Mouse (Mus musculus) brain, embryonic 14.5 days (tissue): Measurements from ENCODE around the gene Lipt2.

Experiments used
- CTCF ChIP-seq: fragments of 200-500 bp; IDR thresholded peaks from 2 replicates; pipeline ENCODE4 v1.5.1; 2012; ENCODE audit warnings: inconsistent platforms, mild to moderate bottlenecking, moderate library complexity, borderline replicate concordance; ENCODE audit not compliant: insufficient read depth, insufficient read length; ENCODE audit errors: extremely low read depth
- POLR2A ChIP-seq: fragments of 200-500 bp; IDR thresholded peaks from 2 replicates; pipeline ENCODE4 v1.6.1; 2012; ENCODE audit warnings: mild to moderate bottlenecking, inconsistent platforms, borderline replicate concordance; ENCODE audit not compliant: poor library complexity, insufficient read depth, insufficient read length, severe bottlenecking; ENCODE audit errors: extremely low read depth

DNA sequence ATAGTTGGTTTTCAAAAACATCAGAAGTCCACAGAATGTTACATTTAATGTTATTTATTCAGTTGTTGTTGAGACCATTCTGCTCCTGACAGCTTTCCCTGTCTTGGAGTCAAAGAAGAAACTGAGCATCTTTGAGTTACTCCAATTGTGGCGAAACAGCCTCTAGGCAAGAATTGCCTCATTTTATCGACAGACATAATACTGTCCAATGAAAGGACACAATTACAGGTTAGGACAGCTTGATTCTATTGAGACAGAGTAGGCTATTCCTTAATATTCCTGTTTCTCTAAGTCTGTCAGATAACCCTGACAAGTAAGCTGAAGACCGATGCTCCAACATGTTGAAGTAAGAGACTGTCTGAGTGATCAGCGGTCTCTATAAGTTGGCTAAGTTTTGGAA, 21.0 kb upstream of the Lipt2 start:
- TF ChIP-seq CTCF, result no peak
- no peak for TF ChIP-seq POLR2A
